Mouse (Mus musculus): ENCODE results near the gene B2m.
"Not testable (repeated sequence)": the region's sequence is repeated elsewhere in the genome, so short reads cannot be mapped to it uniquely, and the experiment has no call there.

The B2m gene

GRCm38 (mm10) chr2:122147508-122148241 is at the start of gene B2m:
Gene B2m, plus strand, starts transcription at chr2:122147686.
- DNase-seq (ENCODE audit: low read depth), result peak; percentile 98

GRCm38 (mm10) chr2:122097686-122098085 is 49.8 kb upstream of the B2m start:
- not testable (repeated sequence) for DNase-seq (ENCODE audit: low read depth)

- DNase-seq (ENCODE audit: low read depth), result peak; percentile 64
These were observed 45.4 kb upstream of the B2m start for GRCm38 (mm10) chr2:122102070-122102469.

GRCm38 (mm10) chr2:122108101-122108500 is 39.4 kb upstream of the B2m start:
- DNase-seq (ENCODE audit: low read depth), result no peak

GRCm38 (mm10) chr2:122109714-122110113 is 37.8 kb upstream of the B2m start:
- no peak for DNase-seq (ENCODE audit: low read depth)

- DNase-seq (ENCODE audit: low read depth), result no peak
These were observed 30.6 kb upstream of the B2m start for GRCm38 (mm10) chr2:122116888-122117287.

- DNase-seq (ENCODE audit: low read depth), result peak; percentile 99
These were observed 29.2 kb upstream of the B2m start, which contains the start of gene Spg11 for GRCm38 (mm10) chr2:122117961-122118958. Gene Spg11, minus strand, starts transcription at chr2:122118386.

GRCm38 (mm10) chr2:122125680-122126572 is 21.6 kb upstream of the B2m start:
- DNase-seq (ENCODE audit: low read depth), result peak; percentile 60

GRCm38 (mm10) chr2:122126765-122127347 is 20.6 kb upstream of the B2m start:
- DNase-seq (ENCODE audit: low read depth), result peak; percentile 49

- DNase-seq (ENCODE audit: low read depth), result no peak
These were observed 19.9 kb upstream of the B2m start for GRCm38 (mm10) chr2:122127635-122128034.

GRCm38 (mm10) chr2:122132078-122132477 is 15.4 kb upstream of the B2m start:
- no peak for DNase-seq (ENCODE audit: low read depth)

GRCm38 (mm10) chr2:122132618-122133017 is 14.9 kb upstream of the B2m start:
- DNase-seq (ENCODE audit: low read depth), result no peak

GRCm38 (mm10) chr2:122137839-122138465 is 9.5 kb upstream of the B2m start:
- peak; percentile 17 for DNase-seq (ENCODE audit: low read depth)

GRCm38 (mm10) chr2:122140815-122141214 is 6.7 kb upstream of the B2m start:
- DNase-seq (ENCODE audit: low read depth), result no peak

GRCm38 (mm10) chr2:122141332-122141967 is 6.0 kb upstream of the B2m start:
- no peak for DNase-seq (ENCODE audit: low read depth)

GRCm38 (mm10) chr2:122143111-122143510 is 4.4 kb upstream of the B2m start:
- DNase-seq (ENCODE audit: low read depth), result no peak

GRCm38 (mm10) chr2:122145756-122146155 is 1.7 kb upstream of the B2m start:
- DNase-seq (ENCODE audit: low read depth), result peak; percentile 65

GRCm38 (mm10) chr2:122146687-122147086 is 799 bp upstream of the B2m start:
- peak; percentile 51 for DNase-seq (ENCODE audit: low read depth)

- DNase-seq (ENCODE audit: low read depth), result peak; percentile 91
These were observed 894 bp downstream of the B2m start for GRCm38 (mm10) chr2:122148242-122148917.

GRCm38 (mm10) chr2:122149316-122149715 is 1.8 kb downstream of the B2m start:
- DNase-seq (ENCODE audit: low read depth), result peak; percentile 54

Measured in naive thymus-derived CD4-positive, alpha-beta T cell, adult 2 months (primary cell).